Mouse (Mus musculus): ENCODE data around the gene Snx10. TPM values are rescaled to one million over a fixed set of nuclear protein-coding genes. Genes with fewer than 3 reads are reported as not detected.

The Snx10 gene
- polyA plus RNA-seq, 1 experiment = 4.3 TPM

DNA sequence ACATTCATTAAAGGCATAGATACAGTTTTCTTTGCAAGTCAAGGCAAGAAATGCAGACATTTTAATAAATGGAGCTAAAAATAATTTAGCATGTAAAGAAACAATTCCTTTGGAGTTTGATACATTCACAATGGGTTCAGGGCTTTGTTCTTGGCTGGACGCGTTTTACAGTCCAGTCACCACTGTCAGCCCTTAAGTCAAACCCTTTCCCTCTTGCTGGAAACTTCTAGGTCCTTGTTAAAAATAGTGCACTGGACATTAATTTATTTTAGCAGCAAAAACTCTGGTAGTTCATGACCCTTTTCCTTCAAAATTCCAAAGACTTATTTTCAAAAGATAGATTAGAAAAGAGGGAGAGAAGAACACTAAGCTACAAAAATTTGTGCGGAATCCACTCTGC, 68.1 kb downstream of the Snx10 start:
- TF ChIP-seq POLR2A (IDR thresholded peaks at IDR 0.05; ENCODE audit: control insufficient read depth, extremely low read depth, insufficient read depth, low read length, poor library complexity) (no peak), CTCF (IDR thresholded peaks at IDR 0.05; ENCODE audit: borderline replicate concordance, control insufficient read depth, extremely low read depth, insufficient read depth, low read length, poor library complexity) (no peak)
- no peak overlapping the region for H3K27ac ChIP-seq (ENCODE audit: control insufficient read depth, insufficient read depth, low read length)
- WGBS = 44% methylated on average over 3 of the region's 3 CpGs
- H3K4me3 ChIP-seq (ENCODE audit: control insufficient read depth, insufficient read depth, low read length) = no peak overlapping the region; the same call in 1 of the 2 replicates
- peaks cover 8% of the 10 kb centered on the region for H3K4me1 ChIP-seq (replicated peaks; ENCODE audit: control insufficient read depth, insufficient read depth, low read length)
- no peak for DNase-seq
- H3K27me3 ChIP-seq (ENCODE audit: control insufficient read depth, insufficient read depth, low read length) = no peaks in the 10 kb centered on the region
- H3K36me3 ChIP-seq (ENCODE audit: control insufficient read depth, insufficient read depth, low read length) = no peaks in the 10 kb centered on the region

DNA sequence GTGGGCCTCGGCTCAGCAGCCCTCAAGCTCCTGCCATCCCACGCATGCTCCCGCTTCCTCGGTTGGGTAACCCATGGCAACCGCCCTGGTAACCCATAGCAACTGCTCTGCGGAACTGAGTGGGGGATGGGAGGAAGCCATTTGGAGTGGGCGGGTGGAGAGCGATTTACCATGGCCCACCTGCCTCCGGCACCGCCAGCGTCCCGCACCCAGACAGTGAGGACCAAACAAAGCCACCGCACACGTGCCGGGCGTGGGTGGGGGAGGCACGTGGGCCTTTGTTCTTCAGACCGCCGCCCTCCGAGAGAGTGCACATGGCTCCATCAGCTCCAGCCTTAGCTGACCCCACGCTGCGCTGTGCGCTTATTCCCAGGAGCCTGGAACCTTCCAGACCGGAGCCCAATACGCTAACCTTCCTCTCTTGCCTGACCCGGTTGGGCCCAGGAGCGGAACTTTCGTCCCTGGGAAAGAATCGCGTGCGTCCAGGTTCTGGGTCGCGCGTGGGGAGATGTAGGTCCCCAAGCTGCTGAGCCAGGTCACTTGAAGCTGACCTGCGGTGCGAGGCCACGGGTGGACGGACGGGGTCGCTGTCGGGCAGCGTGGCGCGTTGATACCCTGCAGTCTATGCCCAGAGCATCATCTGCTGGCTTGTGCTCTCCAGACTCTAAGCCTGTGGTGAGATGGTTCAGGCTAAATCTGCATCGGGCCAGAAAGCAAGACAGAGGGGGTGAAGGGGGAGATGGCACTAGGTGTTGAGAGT, 68.8 kb downstream of the Snx10 start:
- Histone ChIP-seq H3K27me3 (ENCODE audit: control insufficient read depth, insufficient read depth, low read length) (no peaks in the 10 kb centered on the region), H3K27ac (ENCODE audit: control insufficient read depth, insufficient read depth, low read length) (no peak overlapping the region), H3K4me1 (replicated peaks; ENCODE audit: control insufficient read depth, insufficient read depth, low read length) (peaks cover 8% of the 10 kb centered on the region), H3K4me3 (ENCODE audit: control insufficient read depth, insufficient read depth, low read length) (peak overlapping the region; percentile 54), H3K36me3 (ENCODE audit: control insufficient read depth, insufficient read depth, low read length) (no peaks in the 10 kb centered on the region)
- WGBS = 3% methylated on average over 45 of the region's 45 CpGs
- DNase-seq = peak; percentile 87
- no peak for TF ChIP-seq POLR2A (IDR thresholded peaks at IDR 0.05; ENCODE audit: control insufficient read depth, extremely low read depth, insufficient read depth, low read length, poor library complexity)
- TF ChIP-seq CTCF (IDR thresholded peaks at IDR 0.05; ENCODE audit: borderline replicate concordance, control insufficient read depth, extremely low read depth, insufficient read depth, low read length, poor library complexity) = peak; percentile 82; the same call in 1 of the 2 replicates

DNA sequence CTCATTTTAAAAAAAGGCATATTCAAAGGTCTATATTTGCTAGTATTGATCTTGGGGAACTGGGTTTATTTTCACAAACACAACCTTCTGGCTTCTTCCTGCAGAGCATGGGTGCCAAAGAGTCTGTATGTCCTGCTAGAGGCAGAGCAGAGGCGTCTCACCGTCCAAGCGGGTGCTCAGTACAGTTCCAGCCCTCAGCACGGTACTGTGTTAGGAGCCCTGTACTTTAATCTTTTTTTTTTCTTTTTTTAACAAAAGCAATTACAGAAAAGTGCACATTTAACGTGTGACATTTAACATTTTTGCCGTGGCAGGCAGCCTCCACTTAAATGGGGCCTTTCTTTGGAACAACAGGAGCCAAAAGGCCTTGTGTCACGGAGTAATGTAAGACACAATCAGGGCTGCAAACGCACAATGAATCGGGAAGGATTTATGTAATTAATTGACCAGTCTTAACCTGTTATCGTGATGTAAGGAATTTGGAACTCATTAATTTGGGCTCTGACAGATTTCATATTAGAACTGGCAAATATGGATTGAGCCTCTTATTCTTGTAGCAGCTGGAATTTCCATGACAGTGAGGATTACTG, 69.8 kb downstream of the Snx10 start:
- no peak overlapping the region for H3K27ac ChIP-seq (ENCODE audit: control insufficient read depth, insufficient read depth, low read length)
- 95% methylated on average over 10 of the region's 10 CpGs for WGBS
- DNase-seq = no peak

DNA sequence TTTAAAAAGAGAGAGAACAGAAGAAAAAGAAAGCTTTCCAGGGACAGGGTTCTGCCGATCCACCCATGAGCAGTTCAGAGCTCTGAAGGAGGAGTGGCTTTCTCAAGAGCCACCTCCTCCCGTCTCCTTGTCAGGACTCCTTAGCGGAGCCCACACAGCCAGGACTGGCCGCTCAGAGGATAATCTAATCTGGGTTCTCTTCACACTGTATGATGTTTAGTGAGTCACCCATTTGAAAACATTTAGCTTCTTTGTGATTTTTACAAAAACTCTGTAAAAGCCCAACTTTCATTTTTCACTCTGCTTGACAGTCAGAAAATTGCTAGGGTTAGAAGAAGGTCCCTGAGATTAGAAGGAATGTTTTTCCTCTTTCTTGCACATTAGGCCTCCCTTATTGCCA, 70.8 kb downstream of the Snx10 start:
- Histone ChIP-seq H3K4me3 (ENCODE audit: control insufficient read depth, insufficient read depth, low read length) (no peak overlapping the region), H3K27me3 (ENCODE audit: control insufficient read depth, insufficient read depth, low read length) (no peaks in the 10 kb centered on the region), H3K36me3 (ENCODE audit: control insufficient read depth, insufficient read depth, low read length) (no peaks in the 10 kb centered on the region), H3K27ac (ENCODE audit: control insufficient read depth, insufficient read depth, low read length) (no peak overlapping the region), H3K4me1 (replicated peaks; ENCODE audit: control insufficient read depth, insufficient read depth, low read length) (peaks cover 8% of the 10 kb centered on the region)
- DNase-seq = no peak
- no peak for TF ChIP-seq POLR2A (IDR thresholded peaks at IDR 0.05; ENCODE audit: control insufficient read depth, extremely low read depth, insufficient read depth, low read length, poor library complexity)
- no peak for TF ChIP-seq CTCF (IDR thresholded peaks at IDR 0.05; ENCODE audit: borderline replicate concordance, control insufficient read depth, extremely low read depth, insufficient read depth, low read length, poor library complexity)
- 92% methylated on average over 4 of the region's 4 CpGs for whole genome bisulfite sequencing

More for the DNA sequence above, 69.8 kb downstream of the Snx10 start:
- Histone ChIP-seq H3K27me3 (ENCODE audit: control insufficient read depth, insufficient read depth, low read length) (no peaks in the 10 kb centered on the region), H3K36me3 (ENCODE audit: control insufficient read depth, insufficient read depth, low read length) (no peaks in the 10 kb centered on the region), H3K4me3 (ENCODE audit: control insufficient read depth, insufficient read depth, low read length) (no peak overlapping the region), H3K4me1 (replicated peaks; ENCODE audit: control insufficient read depth, insufficient read depth, low read length) (peaks cover 8% of the 10 kb centered on the region)
- TF ChIP-seq POLR2A (IDR thresholded peaks at IDR 0.05; ENCODE audit: control insufficient read depth, extremely low read depth, insufficient read depth, low read length, poor library complexity) (no peak), CTCF (IDR thresholded peaks at IDR 0.05; ENCODE audit: borderline replicate concordance, control insufficient read depth, extremely low read depth, insufficient read depth, low read length, poor library complexity) (no peak)

DNA sequence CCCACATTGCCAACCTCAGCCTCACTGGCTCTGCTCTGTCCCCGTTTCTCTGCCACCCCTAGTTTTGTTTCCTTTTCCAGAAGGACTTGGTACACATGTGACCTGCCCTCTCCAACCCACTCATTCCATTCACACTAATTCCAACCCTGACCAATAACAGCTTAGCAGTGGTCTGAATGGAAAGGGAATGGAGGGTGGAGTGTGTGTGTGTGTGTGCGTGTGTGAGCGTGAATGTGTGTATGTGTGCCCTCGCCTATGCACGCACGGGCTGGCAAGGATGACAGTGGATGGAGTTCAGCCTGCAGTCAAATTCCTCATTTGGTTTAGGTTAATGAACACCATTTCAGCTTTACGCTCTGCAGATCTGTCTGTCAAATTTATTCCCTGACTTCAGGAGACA, 74.4 kb downstream of the Snx10 start:
- no peak overlapping the region for H3K4me3 ChIP-seq (ENCODE audit: control insufficient read depth, insufficient read depth, low read length)
- H3K27me3 ChIP-seq (ENCODE audit: control insufficient read depth, insufficient read depth, low read length) = no peaks in the 10 kb centered on the region
- no peak overlapping the region for H3K27ac ChIP-seq (ENCODE audit: control insufficient read depth, insufficient read depth, low read length)
- DNase-seq = no peak
- 98% methylated on average over 7 of the region's 7 CpGs for WGBS
- H3K36me3 ChIP-seq (ENCODE audit: control insufficient read depth, insufficient read depth, low read length) = no peaks in the 10 kb centered on the region
- TF ChIP-seq CTCF (IDR thresholded peaks at IDR 0.05; ENCODE audit: borderline replicate concordance, control insufficient read depth, extremely low read depth, insufficient read depth, low read length, poor library complexity) (no peak), POLR2A (IDR thresholded peaks at IDR 0.05; ENCODE audit: control insufficient read depth, extremely low read depth, insufficient read depth, low read length, poor library complexity) (no peak)
- no peaks in the 10 kb centered on the region for H3K4me1 ChIP-seq (replicated peaks; ENCODE audit: control insufficient read depth, insufficient read depth, low read length)

DNA sequence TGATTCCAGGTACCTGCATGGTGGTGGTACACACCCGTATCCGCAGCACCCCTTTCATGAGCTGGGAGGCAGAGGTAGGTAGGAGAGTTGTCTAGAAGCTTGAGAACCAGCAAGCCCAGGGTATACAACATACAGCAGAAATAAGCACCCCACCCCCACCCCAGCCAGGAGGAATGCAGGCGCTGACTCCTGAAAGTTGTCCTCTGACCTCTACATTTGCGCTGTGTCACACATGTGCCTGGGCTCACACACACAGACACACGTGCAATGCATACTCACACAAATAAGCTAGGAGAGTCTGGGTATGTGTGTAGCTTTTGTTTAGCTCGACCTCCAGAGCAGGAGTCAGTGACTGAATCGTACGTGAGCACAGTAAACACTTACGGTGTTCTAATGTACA, 76.7 kb downstream of the Snx10 start:
- H3K4me3 ChIP-seq (ENCODE audit: control insufficient read depth, insufficient read depth, low read length) = no peak overlapping the region
- TF ChIP-seq POLR2A (IDR thresholded peaks at IDR 0.05; ENCODE audit: control insufficient read depth, extremely low read depth, insufficient read depth, low read length, poor library complexity) (no peak), CTCF (IDR thresholded peaks at IDR 0.05; ENCODE audit: borderline replicate concordance, control insufficient read depth, extremely low read depth, insufficient read depth, low read length, poor library complexity) (no peak)
- 92% methylated on average over 9 of the region's 9 CpGs for WGBS
- H3K27ac ChIP-seq (ENCODE audit: control insufficient read depth, insufficient read depth, low read length) = no peak overlapping the region
- no peaks in the 10 kb centered on the region for H3K4me1 ChIP-seq (replicated peaks; ENCODE audit: control insufficient read depth, insufficient read depth, low read length)
- H3K27me3 ChIP-seq (ENCODE audit: control insufficient read depth, insufficient read depth, low read length) = no peaks in the 10 kb centered on the region
- no peak for DNase-seq
- no peaks in the 10 kb centered on the region for H3K36me3 ChIP-seq (ENCODE audit: control insufficient read depth, insufficient read depth, low read length)

Measured in thymus, adult 2 months (tissue).